Mouse (Mus musculus) gastrocnemius, postnatal 36 days (tissue): ENCODE data around the gene Hspb9. TPM values are rescaled to one million over a fixed set of nuclear protein-coding genes. Genes with fewer than 3 reads are reported as not detected.

ENCODE experiments used
- DNase-seq, 2 experiments: peaks; one replicate each; pipeline ENCODE4 v3.0.0; 2022
- intact Hi-C: fragments of 180-260 bp; cut with DNase I; formaldehyde crosslinking; loops from one replicate; pipeline ENCODE4 v1.15.1; 2025
- long read RNA-seq, 2 experiments: library from polyadenylated mRNA; stranded (forward); transcript quantifications; one replicate each; pipeline ENCODE4 v2.0.0; 2021
- total RNA-seq, 2 experiments: library from RNA; stranded (reverse); gene quantifications; 2 replicates each; pipeline ENCODE4 v1.2.3; 2021

The Hspb9 gene
- not detected for total RNA-seq
- long read RNA-seq, experiment 1, partial matches to known transcripts: 0 of 1 reads
- long read RNA-seq, experiment 1, other reads (novel, unspliced or antisense): 0 of 1 reads
- long read RNA-seq, experiment 2: 0 reads

- intact Hi-C loops: loop anchor here (2.0 to 10.0 kb wide), 2 partner anchors 47 to 241 kb away; no protein-coding TSS in a partner anchor
- DNase-seq: peak; percentile 51 to 54
Measured at GRCm38 (mm10) chr11:100713735-100714533, at the start of gene Hspb9. Hspb9 (plus strand) TSS chr11:100713850.

- DNase-seq: no peak
- intact Hi-C loops: no loop called here
Measured at GRCm38 (mm10) chr11:100671049-100671448, 42.6 kb upstream of the Hspb9 start.

GRCm38 (mm10) chr11:100671956-100672355 lies 41.7 kb upstream of the Hspb9 start:
- intact Hi-C loops: no loop called here
- DNase-seq: no peak

GRCm38 (mm10) chr11:100673169-100673568 lies 40.5 kb upstream of the Hspb9 start:
- DNase-seq: peak; percentile 51 to 66
- intact Hi-C loops: no loop called here

GRCm38 (mm10) chr11:100677810-100678209 lies 35.8 kb upstream of the Hspb9 start:
- no peak for DNase-seq
- intact Hi-C loops: no loop called here

- intact Hi-C loops: no loop called here
- no peak for DNase-seq
Measured at GRCm38 (mm10) chr11:100681826-100682225, 31.8 kb upstream of the Hspb9 start.

- no peak for DNase-seq
- intact Hi-C loops: no loop called here
Measured at GRCm38 (mm10) chr11:100682526-100682925, 31.1 kb upstream of the Hspb9 start.

GRCm38 (mm10) chr11:100684084-100684483 lies 29.6 kb upstream of the Hspb9 start:
- intact Hi-C loops: no loop called here
- no peak for DNase-seq

- intact Hi-C loops: no loop called here
- no peak for DNase-seq
Measured at GRCm38 (mm10) chr11:100685371-100685770, 28.3 kb upstream of the Hspb9 start.

GRCm38 (mm10) chr11:100687265-100687664 lies 26.4 kb upstream of the Hspb9 start:
- intact Hi-C loops: no loop called here
- DNase-seq: no peak

- no peak for DNase-seq
- intact Hi-C loops: loop anchor here (2.0 kb wide), 1 partner anchor 54 kb away; no protein-coding TSS in a partner anchor
Measured at GRCm38 (mm10) chr11:100688443-100688842, 25.2 kb upstream of the Hspb9 start.

- intact Hi-C loops: no loop called here
- no peak for DNase-seq
Measured at GRCm38 (mm10) chr11:100690389-100690788, 23.3 kb upstream of the Hspb9 start.

GRCm38 (mm10) chr11:100692164-100692616 lies 21.5 kb upstream of the Hspb9 start, which contains the start of gene Zfp385c:
Zfp385c (minus strand) TSS chr11:100692455.
- no peak for DNase-seq
- intact Hi-C loops: loop anchor here (2.0 kb wide), 1 partner anchor 65 kb away; no protein-coding TSS in a partner anchor

GRCm38 (mm10) chr11:100693154-100693553 lies 20.5 kb upstream of the Hspb9 start:
- no peak for DNase-seq
- intact Hi-C loops: loop anchor here (2.0 kb wide), 1 partner anchor 66 kb away; no protein-coding TSS in a partner anchor

- DNase-seq: peak; percentile 72 to 76
- intact Hi-C loops: loop anchor here (5.0 kb wide), 1 partner anchor 268 kb away; no protein-coding TSS in a partner anchor
Measured at GRCm38 (mm10) chr11:100694926-100695325, 18.7 kb upstream of the Hspb9 start.

- DNase-seq: no peak
- intact Hi-C loops: loop anchor here (5.0 kb wide), 1 partner anchor 271 kb away; no protein-coding TSS in a partner anchor
Measured at GRCm38 (mm10) chr11:100697921-100698320, 15.7 kb upstream of the Hspb9 start.

GRCm38 (mm10) chr11:100700710-100701109 lies 12.9 kb upstream of the Hspb9 start:
- intact Hi-C loops: no loop called here
- no peak for DNase-seq

- DNase-seq: peak; percentile 63 to 76
- intact Hi-C loops: no loop called here
Measured at GRCm38 (mm10) chr11:100701301-100701700, 12.3 kb upstream of the Hspb9 start.

GRCm38 (mm10) chr11:100702081-100702851 lies 11.4 kb upstream of the Hspb9 start:
- DNase-seq: peak in 1 of 2 experiments; percentile 63
- intact Hi-C loops: loop anchor here (2.0 kb wide), 1 partner anchor 131 kb away; no protein-coding TSS in a partner anchor

- DNase-seq: no peak
- intact Hi-C loops: loop anchor here (2.0 kb wide), 1 partner anchor 132 kb away; no protein-coding TSS in a partner anchor
Measured at GRCm38 (mm10) chr11:100702906-100703305, 10.7 kb upstream of the Hspb9 start.
